Mouse (Mus musculus): ENCODE results near the gene Gm16405.
"Not testable (repeated sequence)": the region's sequence is repeated elsewhere in the genome, so short reads cannot be mapped to it uniquely, and the experiment has no call there.

Gene Gm16405

GRCm38 (mm10) chrX:54530908-54531307 lies at the start of gene Gm16405:
Gene Gm16405 (plus strand): TSS chrX:54531208.
- not testable (repeated sequence) for DNase-seq
